Mouse (Mus musculus) stomach, postnatal 0 days (tissue): ENCODE measurements around the gene Itga3.

Source experiments
- CTCF ChIP-seq: IDR thresholded peaks from 2 replicates; pipeline ENCODE4 v1.5.1; 2016; ENCODE audit warnings: antibody characterized with exemption, low read depth, mild to moderate bottlenecking, moderate library complexity
- EP300 ChIP-seq: optimal IDR thresholded peaks from 2 replicates; pipeline ENCODE3; 2016; ENCODE audit warnings: antibody characterized with exemption

DNA sequence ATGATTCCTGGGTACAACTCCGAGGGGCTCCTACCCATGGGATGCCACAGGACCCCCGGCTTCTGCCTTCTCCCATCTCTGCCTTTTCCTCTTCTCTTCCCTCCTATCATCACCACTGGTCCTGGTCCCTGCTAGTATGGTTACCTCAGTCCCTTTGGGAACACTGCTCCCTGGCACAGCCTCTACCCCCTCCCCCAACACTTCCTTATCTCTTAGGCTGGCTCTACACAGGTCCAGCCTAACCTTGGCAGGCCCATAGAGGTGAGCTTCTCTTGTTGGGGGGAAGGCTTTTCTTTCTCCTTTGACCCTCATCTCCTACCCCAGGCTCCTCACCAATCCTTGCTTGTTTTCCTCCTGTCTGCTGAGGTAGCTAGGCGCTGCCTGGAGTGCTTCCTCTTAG, 61.1 kb downstream of the Itga3 start:
- TF ChIP-seq CTCF = no peak
- TF ChIP-seq EP300 = no peak
